Mouse (Mus musculus): Measurements from ENCODE around the gene Pbld1. TPM values are rescaled to one million over a fixed set of nuclear protein-coding genes. Genes with fewer than 3 reads are reported as not detected.

The Pbld1 gene
- polyA plus RNA-seq, 1 experiment, result 0.31 TPM

DNA sequence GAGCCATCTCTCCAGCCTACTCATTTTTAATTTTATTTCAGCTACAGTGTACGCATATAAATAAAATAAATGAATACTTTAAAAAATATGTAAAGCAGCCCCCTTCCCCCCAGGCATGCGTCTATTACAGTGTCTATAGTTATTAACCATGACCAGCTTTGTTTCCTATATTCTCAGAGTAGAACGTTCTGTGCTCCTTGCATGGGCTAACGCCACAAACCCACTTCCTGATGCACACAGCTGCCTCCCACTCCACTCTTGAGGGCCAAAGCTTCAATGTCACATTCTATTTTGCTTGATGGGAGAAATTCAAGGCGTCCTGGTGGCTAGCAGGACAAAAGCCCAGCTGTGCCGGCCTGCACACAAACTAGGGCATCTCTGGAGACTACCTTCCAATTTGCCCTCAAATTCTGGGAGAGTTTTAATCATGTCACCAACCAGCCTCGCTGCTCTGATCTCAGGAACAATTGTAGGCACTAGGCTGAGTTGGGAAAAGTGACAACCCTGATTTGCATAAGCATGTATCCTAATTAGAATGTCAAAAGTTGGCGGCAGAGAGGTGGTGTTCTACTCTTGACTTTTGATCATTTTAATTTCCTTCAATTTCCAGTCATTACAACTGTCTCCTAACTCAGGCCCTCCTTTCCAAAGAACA is 29.3 kb downstream of the Pbld1 start:
- Histone ChIP-seq H3K36me3 (ENCODE audit: control insufficient read depth, insufficient read depth) (no peaks in the 10 kb centered on the region), H3K4me2 (ENCODE audit: low read depth) (no peak overlapping the region), H3K4me3 (no peak overlapping the region), H3K27me3 (ENCODE audit: control insufficient read depth, insufficient read depth, insufficient read length) (peaks cover 16% of the 10 kb centered on the region), H3ac (ENCODE audit: control insufficient read depth, insufficient read length) (no peak overlapping the region), H3K79me2 (ENCODE audit: control insufficient read depth, insufficient read depth) (no peaks in the 10 kb centered on the region)
- TF ChIP-seq POLR2A (IDR thresholded peaks at IDR 0.05; ENCODE audit: insufficient read length, low read depth), result no peak
- no peak for TF ChIP-seq USF1 (IDR thresholded peaks at IDR 0.05; ENCODE audit: low read depth)
- TF ChIP-seq TCF12 (IDR thresholded peaks at IDR 0.05; ENCODE audit: insufficient read depth, poor library complexity, severe bottlenecking), result no peak
- no peak for TF ChIP-seq MAX (IDR thresholded peaks at IDR 0.05; ENCODE audit: low read depth)
- TF ChIP-seq E2F4 (IDR thresholded peaks at IDR 0.05; ENCODE audit: insufficient read depth), result no peak
- no peak for TF ChIP-seq TCF3 (IDR thresholded peaks at IDR 0.05; ENCODE audit: insufficient read length, low read depth)
- no peak for TF ChIP-seq MYOD1 (IDR thresholded peaks at IDR 0.05; ENCODE audit: control insufficient read depth in 1 of 3, insufficient read length in 2 of 3, low read depth in 2 of 3)
- no peak for TF ChIP-seq SRF (IDR thresholded peaks at IDR 0.05; ENCODE audit: control insufficient read depth, insufficient read length, low read depth)
- TF ChIP-seq CEBPB (IDR thresholded peaks at IDR 0.05; ENCODE audit: insufficient read depth, poor library complexity, severe bottlenecking), result no peak
- TF ChIP-seq REST (IDR thresholded peaks at IDR 0.05; ENCODE audit: insufficient read depth, insufficient read length), result no peak
- TF ChIP-seq MYOG (IDR thresholded peaks at IDR 0.05; ENCODE audit: control insufficient read depth in 1 of 3, insufficient read depth in 1 of 3, insufficient read length in 2 of 3, low read depth in 2 of 3), result no peak

GRCm38 (mm10) chr10:63089758-63090571 is 30.0 kb downstream of the Pbld1 start:
- no peak overlapping the region for H3K4me3 ChIP-seq
- H3K27me3 ChIP-seq (ENCODE audit: control insufficient read depth, insufficient read depth, insufficient read length), result peaks cover 16% of the 10 kb centered on the region
- no peak overlapping the region for H3ac ChIP-seq (ENCODE audit: control insufficient read depth, insufficient read length)
- H3K4me2 ChIP-seq (ENCODE audit: low read depth), result no peak overlapping the region
- H3K36me3 ChIP-seq (ENCODE audit: control insufficient read depth, insufficient read depth), result no peaks in the 10 kb centered on the region
- TF ChIP-seq POLR2A (IDR thresholded peaks at IDR 0.05; ENCODE audit: insufficient read length, low read depth) (no peak), MAX (IDR thresholded peaks at IDR 0.05; ENCODE audit: low read depth) (no peak), SRF (IDR thresholded peaks at IDR 0.05; ENCODE audit: control insufficient read depth, insufficient read length, low read depth) (no peak), REST (IDR thresholded peaks at IDR 0.05; ENCODE audit: insufficient read depth, insufficient read length) (no peak), POLR2AphosphoS2 (IDR thresholded peaks at IDR 0.05; ENCODE audit: insufficient read length, low read depth) (no peak), MYOD1 (IDR thresholded peaks at IDR 0.05; ENCODE audit: control insufficient read depth in 1 of 3, insufficient read length in 2 of 3, low read depth in 2 of 3) (no peak), USF1 (IDR thresholded peaks at IDR 0.05; ENCODE audit: low read depth) (no peak), TCF3 (IDR thresholded peaks at IDR 0.05; ENCODE audit: insufficient read length, low read depth) (no peak), TCF12 (IDR thresholded peaks at IDR 0.05; ENCODE audit: insufficient read depth, poor library complexity, severe bottlenecking) (no peak), CEBPB (IDR thresholded peaks at IDR 0.05; ENCODE audit: insufficient read depth, poor library complexity, severe bottlenecking) (no peak), E2F4 (IDR thresholded peaks at IDR 0.05; ENCODE audit: insufficient read depth) (no peak), MYOG (IDR thresholded peaks at IDR 0.05; ENCODE audit: control insufficient read depth in 1 of 3, insufficient read depth in 1 of 3, insufficient read length in 2 of 3, low read depth in 2 of 3) (no peak)
- no peaks in the 10 kb centered on the region for H3K79me2 ChIP-seq (ENCODE audit: control insufficient read depth, insufficient read depth)

DNA sequence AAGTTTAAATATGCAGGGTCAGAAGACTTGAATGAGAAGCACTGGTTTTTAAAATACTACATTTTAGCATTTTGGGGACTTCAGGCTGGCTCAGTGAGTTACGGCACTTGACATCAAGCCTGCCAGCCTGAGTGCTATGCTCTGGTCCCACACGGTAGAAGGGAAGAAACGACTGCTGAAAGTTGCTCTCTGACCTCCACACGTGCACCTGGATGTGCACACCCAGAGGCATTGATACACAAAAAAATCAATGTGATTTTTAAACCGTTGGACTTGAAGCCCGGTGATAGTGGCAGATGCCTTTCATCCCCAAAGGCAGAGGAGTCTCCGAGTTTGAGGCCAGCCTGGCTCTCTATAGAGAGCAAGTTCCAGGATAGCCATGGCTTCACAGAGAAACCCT is 32.0 kb downstream of the Pbld1 start:
- no peak overlapping the region for H3K4me3 ChIP-seq
- TF ChIP-seq MYOG (IDR thresholded peaks at IDR 0.05; ENCODE audit: control insufficient read depth in 1 of 3, insufficient read depth in 1 of 3, insufficient read length in 2 of 3, low read depth in 2 of 3), result no peak
- no peak for TF ChIP-seq MAX (IDR thresholded peaks at IDR 0.05; ENCODE audit: low read depth)
- no peak for TF ChIP-seq SRF (IDR thresholded peaks at IDR 0.05; ENCODE audit: control insufficient read depth, insufficient read length, low read depth)
- TF ChIP-seq MYOD1 (IDR thresholded peaks at IDR 0.05; ENCODE audit: control insufficient read depth in 1 of 3, insufficient read length in 2 of 3, low read depth in 2 of 3), result no peak
- no peak for TF ChIP-seq USF1 (IDR thresholded peaks at IDR 0.05; ENCODE audit: low read depth)
- TF ChIP-seq POLR2A (IDR thresholded peaks at IDR 0.05; ENCODE audit: insufficient read length, low read depth), result no peak
- H3K36me3 ChIP-seq (ENCODE audit: control insufficient read depth, insufficient read depth), result no peaks in the 10 kb centered on the region
- no peak overlapping the region for H3K4me2 ChIP-seq (ENCODE audit: low read depth)
- no peak overlapping the region for H3ac ChIP-seq (ENCODE audit: control insufficient read depth, insufficient read length)
- H3K27me3 ChIP-seq (ENCODE audit: control insufficient read depth, insufficient read depth, insufficient read length), result peaks cover 16% of the 10 kb centered on the region
- H3K79me2 ChIP-seq (ENCODE audit: control insufficient read depth, insufficient read depth), result no peaks in the 10 kb centered on the region

DNA sequence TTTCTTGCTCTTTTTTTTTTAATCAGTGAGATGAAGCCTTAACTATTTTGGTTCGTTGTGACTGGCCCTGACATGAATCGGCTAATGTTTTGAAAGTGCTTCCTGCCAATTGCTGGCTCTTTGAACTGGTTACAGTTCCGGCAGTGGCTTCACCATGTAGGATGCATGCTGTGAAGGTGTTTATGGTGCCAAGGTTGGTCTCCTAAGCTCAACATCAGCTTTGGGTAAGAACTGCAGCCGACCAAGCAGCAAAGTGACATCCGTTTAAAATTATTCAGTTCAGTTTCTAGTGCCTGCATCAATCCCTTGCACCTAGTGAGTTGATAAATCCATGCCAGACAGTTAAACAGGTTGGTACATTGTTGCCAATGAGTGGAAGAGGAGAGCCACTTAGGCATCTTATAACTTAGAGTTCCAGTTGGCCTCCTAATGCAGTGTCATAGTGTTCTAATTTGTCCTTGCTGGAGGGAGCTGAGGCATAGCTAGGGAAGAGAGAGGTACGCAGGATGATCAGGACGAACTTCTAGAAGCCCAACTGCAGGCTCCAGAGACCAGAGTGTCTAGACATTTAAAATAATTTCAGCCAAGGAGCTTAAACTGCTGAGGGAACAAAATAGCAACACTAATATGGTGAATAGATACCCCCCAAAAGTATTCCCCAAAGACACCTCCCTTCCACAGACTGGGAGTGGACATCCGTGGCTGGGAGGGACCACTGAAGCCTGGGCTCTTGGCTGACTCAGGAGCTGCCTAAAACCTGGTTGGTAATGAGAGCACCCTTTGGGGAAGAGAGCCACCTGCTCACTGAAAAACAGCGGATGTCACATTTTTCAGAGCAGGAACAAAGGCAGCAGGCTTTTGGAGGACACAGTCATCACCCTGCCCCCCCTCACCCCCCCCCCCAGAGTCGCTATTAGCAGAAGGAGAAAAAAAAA is 32.9 kb downstream of the Pbld1 start:
- no peaks in the 10 kb centered on the region for H3K36me3 ChIP-seq (ENCODE audit: control insufficient read depth, insufficient read depth)
- TF ChIP-seq TCF3 (IDR thresholded peaks at IDR 0.05; ENCODE audit: insufficient read length, low read depth) (no peak), TCF12 (IDR thresholded peaks at IDR 0.05; ENCODE audit: insufficient read depth, poor library complexity, severe bottlenecking) (no peak), SRF (IDR thresholded peaks at IDR 0.05; ENCODE audit: control insufficient read depth, insufficient read length, low read depth) (no peak), REST (IDR thresholded peaks at IDR 0.05; ENCODE audit: insufficient read depth, insufficient read length) (no peak), MYOG (IDR thresholded peaks at IDR 0.05; ENCODE audit: control insufficient read depth in 1 of 3, insufficient read depth in 1 of 3, insufficient read length in 2 of 3, low read depth in 2 of 3) (no peak), USF1 (IDR thresholded peaks at IDR 0.05; ENCODE audit: low read depth) (no peak), CEBPB (IDR thresholded peaks at IDR 0.05; ENCODE audit: insufficient read depth, poor library complexity, severe bottlenecking) (no peak), MYOD1 (IDR thresholded peaks at IDR 0.05; ENCODE audit: control insufficient read depth in 1 of 3, insufficient read length in 2 of 3, low read depth in 2 of 3) (no peak), POLR2AphosphoS2 (IDR thresholded peaks at IDR 0.05; ENCODE audit: insufficient read length, low read depth) (no peak), POLR2A (IDR thresholded peaks at IDR 0.05; ENCODE audit: insufficient read length, low read depth) (no peak), E2F4 (IDR thresholded peaks at IDR 0.05; ENCODE audit: insufficient read depth) (no peak), MAX (IDR thresholded peaks at IDR 0.05; ENCODE audit: low read depth) (no peak)

More for the DNA sequence above, 32.9 kb downstream of the Pbld1 start:
- Histone ChIP-seq H3ac (ENCODE audit: control insufficient read depth, insufficient read length) (no peak overlapping the region), H3K4me3 (no peak overlapping the region), H3K79me2 (ENCODE audit: control insufficient read depth, insufficient read depth) (no peaks in the 10 kb centered on the region), H3K4me2 (ENCODE audit: low read depth) (no peak overlapping the region), H3K27me3 (ENCODE audit: control insufficient read depth, insufficient read depth, insufficient read length) (peaks cover 16% of the 10 kb centered on the region)
